Mouse (Mus musculus) myocyte (in vitro differentiated cells): Measurements from ENCODE around the gene Eaf2. TPM values are rescaled to one million over a fixed set of nuclear protein-coding genes. Genes with fewer than 3 reads are reported as not detected.

Source experiments
- H3K27me3 ChIP-seq: one replicate; pipeline ENCODE4 v1.6.1; 2011; ENCODE audit not compliant: control insufficient read depth, insufficient read depth, insufficient read length
- H3K36me3 ChIP-seq: one replicate; pipeline ENCODE4 v1.6.1; 2011; ENCODE audit not compliant: control insufficient read depth, insufficient read depth
- H3K4me2 ChIP-seq: one replicate; pipeline ENCODE4 v1.6.1; 2011; ENCODE audit warnings: low read depth, control low read depth
- H3K4me3 ChIP-seq: one replicate; pipeline ENCODE4 v1.5.1; 2011; ENCODE audit warnings: mild to moderate bottlenecking, control low read depth, moderate library complexity
- H3K79me2 ChIP-seq: one replicate; pipeline ENCODE4 v1.6.1; 2011; ENCODE audit not compliant: control insufficient read depth, insufficient read depth
- H3ac ChIP-seq: one replicate; pipeline ENCODE4 v1.6.1; 2011; ENCODE audit not compliant: control insufficient read depth, insufficient read length
- CEBPB ChIP-seq: IDR thresholded peaks from 2 replicates; pipeline ENCODE4 v1.6.1; 2011; ENCODE audit warnings: mild to moderate bottlenecking, moderate library complexity; ENCODE audit not compliant: poor library complexity, insufficient read depth, severe bottlenecking
- E2F4 ChIP-seq: IDR thresholded peaks from one replicate; pipeline ENCODE4 v1.6.1; 2011; ENCODE audit warnings: mild to moderate bottlenecking, control low read depth, moderate library complexity; ENCODE audit not compliant: insufficient read depth
- MAX ChIP-seq: IDR thresholded peaks from one replicate; pipeline ENCODE4 v1.6.1; 2011; ENCODE audit warnings: low read depth, mild to moderate bottlenecking, control low read depth
- MYOD1 ChIP-seq, 3 experiments: IDR thresholded peaks; one replicate each; pipeline ENCODE4 v1.6.1; 2011; ENCODE audit warnings: control low read depth in 2 of 3, low read depth in 2 of 3, mild to moderate bottlenecking in 2 of 3, moderate library complexity in 1 of 3; ENCODE audit not compliant: insufficient read length in 2 of 3, control insufficient read depth in 1 of 3
- MYOG ChIP-seq, 3 experiments: IDR thresholded peaks; one replicate each; pipeline ENCODE4 v1.6.1; 2011; ENCODE audit warnings: control low read depth in 2 of 3, low read depth in 2 of 3, mild to moderate bottlenecking in 2 of 3; ENCODE audit not compliant: insufficient read length in 2 of 3, control insufficient read depth in 1 of 3, insufficient read depth in 1 of 3
- POLR2A ChIP-seq: IDR thresholded peaks from one replicate; pipeline ENCODE4 v1.6.1; 2011; ENCODE audit warnings: low read depth, mild to moderate bottlenecking, control low read depth, moderate library complexity; ENCODE audit not compliant: insufficient read length
- POLR2AphosphoS2 ChIP-seq: IDR thresholded peaks from one replicate; pipeline ENCODE4 v1.6.1; 2011; ENCODE audit warnings: low read depth, control low read depth; ENCODE audit not compliant: insufficient read length
- REST ChIP-seq: IDR thresholded peaks from one replicate; pipeline ENCODE4 v1.6.1; 2011; ENCODE audit warnings: mild to moderate bottlenecking, control low read depth, moderate library complexity; ENCODE audit not compliant: insufficient read depth, insufficient read length
- SRF ChIP-seq: IDR thresholded peaks from one replicate; pipeline ENCODE4 v1.6.1; 2011; ENCODE audit warnings: low read depth; ENCODE audit not compliant: control insufficient read depth, insufficient read length
- TCF12 ChIP-seq: IDR thresholded peaks from one replicate; pipeline ENCODE4 v1.6.1; 2011; ENCODE audit warnings: mild to moderate bottlenecking, control low read depth; ENCODE audit not compliant: poor library complexity, insufficient read depth, severe bottlenecking
- TCF3 ChIP-seq: IDR thresholded peaks from one replicate; pipeline ENCODE4 v1.6.1; 2011; ENCODE audit warnings: low read depth, control low read depth; ENCODE audit not compliant: insufficient read length
- USF1 ChIP-seq: IDR thresholded peaks from one replicate; pipeline ENCODE4 v1.6.1; 2011; ENCODE audit warnings: low read depth, mild to moderate bottlenecking, control low read depth, moderate library complexity
- polyA plus RNA-seq: library from polyadenylated mRNA; unstranded; fragments of >200 nt; fragmentation: generic; extraction: Trizol; gene quantifications from one replicate; pipeline ENCODE4 v1.2.1, GENCODE M21; 2012; ENCODE audit warnings: missing spikeins

Eaf2 gene
- 0.90 TPM for polyA plus RNA-seq

DNA sequence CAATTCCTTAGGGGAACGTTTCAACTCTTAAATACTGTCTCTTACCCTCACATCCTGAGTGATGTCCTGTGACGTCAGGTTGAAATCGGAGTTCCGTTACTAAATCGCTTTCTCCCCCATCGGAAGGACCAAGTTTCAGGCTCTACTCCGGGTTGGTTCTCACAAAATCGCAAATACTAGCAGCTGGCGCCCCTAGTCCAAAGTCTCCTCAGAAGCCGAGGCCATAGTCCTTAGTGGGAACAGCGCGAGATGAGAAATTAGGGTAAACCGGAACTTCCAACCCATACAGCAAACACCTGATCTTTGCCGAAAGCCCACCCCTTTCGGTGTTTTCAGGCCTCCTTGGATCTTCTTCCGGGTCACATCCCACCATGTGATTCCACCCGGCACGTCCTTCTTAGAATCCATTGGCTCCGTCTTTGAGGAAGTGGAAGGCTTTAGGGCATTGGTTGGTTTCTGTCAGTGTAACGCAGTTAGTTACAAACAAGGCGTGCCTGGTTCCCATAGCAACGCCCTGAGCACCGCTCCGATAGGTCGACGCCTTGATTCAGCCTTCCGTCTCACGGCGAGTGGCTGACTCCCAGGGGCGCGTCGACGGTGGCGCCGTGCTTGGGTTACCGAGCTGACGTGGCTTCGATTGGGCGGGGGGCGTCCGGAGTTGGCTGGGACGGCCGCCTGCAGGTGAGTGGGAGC lies at the start of gene Eaf2, which contains the start of gene Golgb1:
Eaf2 (minus strand) TSS at position 421 of the 693 bp plus-strand sequence.
Golgb1 (plus strand) TSS at position 558 of the 693 bp plus-strand sequence.
- H3K27me3 ChIP-seq = no peaks in the 10 kb centered on the region
- H3K4me3 ChIP-seq = peak within 1 kb of the TSS; percentile 52
- TF ChIP-seq USF1 (peak; percentile 100), MYOG (IDR thresholded peaks at IDR 0.05; ENCODE audit: control insufficient read depth in 1 of 3, insufficient read depth in 1 of 3, insufficient read length in 2 of 3, low read depth in 2 of 3) (no peak), TCF3 (no peak), MAX (peak; percentile 74), POLR2A (peak; percentile 84), POLR2AphosphoS2 (peak; percentile 48)
- H3ac ChIP-seq = peak within 1 kb of the TSS; percentile 50
- peaks cover 42% of the 10 kb centered on the region for H3K79me2 ChIP-seq
- H3K4me2 ChIP-seq = peak within 1 kb of the TSS; percentile 78
- peaks cover 10% of the 10 kb centered on the region for H3K36me3 ChIP-seq

- no peak overlapping the region for H3K4me2 ChIP-seq
- no peak overlapping the region for H3ac ChIP-seq
- no peaks in the 10 kb centered on the region for H3K79me2 ChIP-seq
- H3K27me3 ChIP-seq = no peaks in the 10 kb centered on the region
- TF ChIP-seq TCF12 (no peak), MYOG (IDR thresholded peaks at IDR 0.05; ENCODE audit: control insufficient read depth in 1 of 3, insufficient read depth in 1 of 3, insufficient read length in 2 of 3, low read depth in 2 of 3) (peak in 1 of 3 experiments; percentile 72), MYOD1 (IDR thresholded peaks at IDR 0.05; ENCODE audit: control insufficient read depth in 1 of 3, insufficient read length in 2 of 3, low read depth in 2 of 3) (peak in 1 of 3 experiments; percentile 74), POLR2AphosphoS2 (no peak), USF1 (no peak), SRF (no peak), TCF3 (no peak), POLR2A (no peak)
- no peak overlapping the region for H3K4me3 ChIP-seq
- peaks cover 37% of the 10 kb centered on the region for H3K36me3 ChIP-seq
Observed at GRCm38 (mm10) chr16:36924312-36924711, 49.5 kb upstream of the Eaf2 start.

DNA sequence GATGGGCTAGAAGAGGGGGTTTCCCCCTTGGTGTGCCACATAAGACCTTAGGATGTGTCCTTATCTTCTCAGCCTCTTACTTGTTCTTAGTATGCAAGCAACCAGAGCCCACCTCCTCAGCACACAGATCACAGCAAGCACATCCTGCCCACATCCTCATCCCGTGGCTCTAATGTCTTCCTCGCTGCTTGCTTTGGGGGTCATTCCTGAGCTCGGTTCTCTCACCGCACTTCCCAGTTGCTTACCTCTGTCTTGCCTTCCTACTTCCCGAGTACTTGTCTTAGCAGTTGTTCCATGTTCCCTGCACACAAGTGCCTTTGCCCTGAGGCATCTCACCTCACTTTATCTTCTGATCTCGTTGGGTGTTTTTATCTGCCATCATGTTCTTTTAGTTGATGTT lies 47.2 kb upstream of the Eaf2 start:
- Histone ChIP-seq H3K36me3 (peaks cover 40% of the 10 kb centered on the region), H3ac (no peak overlapping the region), H3K79me2 (no peaks in the 10 kb centered on the region), H3K4me3 (no peak overlapping the region), H3K4me2 (no peak overlapping the region), H3K27me3 (no peaks in the 10 kb centered on the region)
- no peak for TF ChIP-seq CEBPB

DNA sequence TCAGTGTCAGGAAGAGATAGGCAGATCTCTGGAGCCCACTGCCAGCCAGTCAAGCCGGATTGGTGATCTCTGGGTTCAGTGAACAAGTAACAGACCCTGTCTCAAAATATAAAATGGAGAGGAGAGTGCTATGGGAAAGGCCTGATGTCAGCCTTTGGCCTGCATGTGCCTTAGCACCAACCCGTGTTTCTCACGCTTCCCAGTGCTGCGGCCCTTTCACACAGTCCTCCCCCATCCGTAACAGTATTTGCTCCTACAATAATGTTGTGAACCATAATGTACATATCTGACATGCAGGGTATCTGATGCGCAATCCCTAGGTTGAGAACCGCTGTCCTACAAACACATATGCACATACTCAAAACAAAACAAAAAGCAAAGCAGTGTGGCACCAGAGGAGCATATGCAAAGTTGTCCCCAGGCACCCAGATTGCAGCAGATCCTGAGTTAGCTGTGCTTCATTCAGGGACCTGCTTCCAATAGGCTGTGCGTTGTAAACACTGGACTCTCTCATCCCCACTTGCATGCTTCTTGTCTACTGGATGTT lies 46.3 kb upstream of the Eaf2 start:
- Histone ChIP-seq H3K4me3 (no peak overlapping the region), H3K4me2 (no peak overlapping the region), H3K27me3 (no peaks in the 10 kb centered on the region), H3ac (no peak overlapping the region), H3K36me3 (peaks cover 39% of the 10 kb centered on the region), H3K79me2 (no peaks in the 10 kb centered on the region)
- TF ChIP-seq REST (no peak), E2F4 (no peak), TCF12 (no peak), SRF (no peak), POLR2AphosphoS2 (no peak), MYOG (IDR thresholded peaks at IDR 0.05; ENCODE audit: control insufficient read depth in 1 of 3, insufficient read depth in 1 of 3, insufficient read length in 2 of 3, low read depth in 2 of 3) (no peak), MYOD1 (IDR thresholded peaks at IDR 0.05; ENCODE audit: control insufficient read depth in 1 of 3, insufficient read length in 2 of 3, low read depth in 2 of 3) (no peak), USF1 (no peak), POLR2A (no peak), MAX (no peak), CEBPB (no peak), TCF3 (no peak)

DNA sequence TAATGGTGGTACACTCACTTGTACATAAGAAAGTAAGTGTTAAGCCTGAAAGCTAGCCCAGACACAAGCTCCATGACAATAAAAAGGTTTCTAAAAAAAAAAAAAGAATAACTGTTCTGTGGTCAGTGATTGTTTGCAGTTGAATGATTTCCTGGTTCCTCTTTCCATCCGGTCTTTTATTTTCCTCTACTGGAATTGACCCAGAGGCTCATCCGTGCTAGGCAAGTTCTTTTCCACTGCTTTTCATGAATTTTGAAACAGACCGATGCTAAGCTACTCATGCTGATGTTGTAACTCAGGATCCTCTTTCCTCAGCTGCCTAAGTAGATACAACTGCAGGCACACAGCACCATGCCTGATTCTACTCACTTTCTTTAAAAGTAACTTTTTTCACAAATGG lies 45.6 kb upstream of the Eaf2 start:
- H3K4me3 ChIP-seq = no peak overlapping the region
- no peaks in the 10 kb centered on the region for H3K27me3 ChIP-seq
- H3K36me3 ChIP-seq = peaks cover 37% of the 10 kb centered on the region
- H3K4me2 ChIP-seq = no peak overlapping the region
- H3ac ChIP-seq = no peak overlapping the region
- TF ChIP-seq MYOD1 (IDR thresholded peaks at IDR 0.05; ENCODE audit: control insufficient read depth in 1 of 3, insufficient read length in 2 of 3, low read depth in 2 of 3) = no peak
- H3K79me2 ChIP-seq = no peaks in the 10 kb centered on the region
